Mouse (Mus musculus) embryonic facial prominence, embryonic 14.5 days (tissue): ENCODE results near the gene Gm21987. TPM values are rescaled to one million over a fixed set of nuclear protein-coding genes. Genes with fewer than 3 reads are reported as not detected.

Source experiments
- ATAC-seq: fragments of 200-750 bp; cut with Nextera tagmentation; 2 replicates; pipeline ENCODE4 v1.8.0; 2017; ENCODE audit warnings: low read depth, moderate number of reproducible peaks, moderate TSS enrichment
- DNase-seq: peaks from one replicate; pipeline ENCODE4 v3.0.0-alpha.2; 2015; ENCODE audit warnings: low spot score
- H3K27ac ChIP-seq: fragments of 300-500 bp; sonication (generic); replicated peaks from 2 replicates; pipeline ENCODE4 v1.5.1; 2014; ENCODE audit warnings: low read depth, mild to moderate bottlenecking, low read length, moderate library complexity
- H3K27me3 ChIP-seq: fragments of 300-500 bp; sonication (generic); replicated peaks from 2 replicates; pipeline ENCODE4 v1.6.1; 2014; ENCODE audit warnings: low read length; ENCODE audit not compliant: control insufficient read depth, insufficient read depth
- H3K36me3 ChIP-seq: fragments of 300-500 bp; sonication (generic); 2 replicates; pipeline ENCODE4 v1.6.1; 2014; ENCODE audit warnings: low read length, mixed read lengths; ENCODE audit not compliant: control insufficient read depth, insufficient read depth
- H3K4me1 ChIP-seq: fragments of 300-500 bp; sonication (generic); 2 replicates; pipeline ENCODE4 v1.6.1; 2014; ENCODE audit warnings: antibody characterized with exemption, low read length; ENCODE audit not compliant: control insufficient read depth, insufficient read depth
- H3K4me2 ChIP-seq: fragments of 300-500 bp; sonication (generic); 2 replicates; pipeline ENCODE4 v1.6.1; 2014; ENCODE audit warnings: low read depth, mild to moderate bottlenecking, low read length, moderate library complexity, mixed read lengths
- H3K4me3 ChIP-seq: fragments of 300-500 bp; sonication (generic); 2 replicates; pipeline ENCODE4 v1.5.1; 2014; ENCODE audit warnings: low read depth, mild to moderate bottlenecking, low read length
- H3K9ac ChIP-seq: fragments of 300-500 bp; sonication (generic); 2 replicates; pipeline ENCODE4 v1.6.1; 2014; ENCODE audit warnings: low read depth, mild to moderate bottlenecking, low read length, moderate library complexity, mixed read lengths
- H3K9me3 ChIP-seq: fragments of 300-500 bp; sonication (generic); 2 replicates; pipeline ENCODE4 v1.6.1; 2016; ENCODE audit warnings: low read length; ENCODE audit not compliant: control insufficient read depth
- WGBS: fragments of 180-500 bp; shearing (Covaris S2); extraction: QIAGEN DNeasy Blood & Tissue Kit; methylation state at CpG from one replicate; pipeline ENCODE4 v1.1.7; 2014; 5-methylcytosine and 5-hydroxymethylcytosine counted together
- polyA plus RNA-seq: library from polyadenylated mRNA; unstranded; fragments of >200 nt; fragmentation: Nextera tagmentation; extraction: Ambion mirVana; gene quantifications from 2 replicates; pipeline ENCODE4 v1.2.1, GENCODE M21; 2014

The Gm21987 gene
- polyA plus RNA-seq, 1 experiment from 2014 or later = not detected

DNA sequence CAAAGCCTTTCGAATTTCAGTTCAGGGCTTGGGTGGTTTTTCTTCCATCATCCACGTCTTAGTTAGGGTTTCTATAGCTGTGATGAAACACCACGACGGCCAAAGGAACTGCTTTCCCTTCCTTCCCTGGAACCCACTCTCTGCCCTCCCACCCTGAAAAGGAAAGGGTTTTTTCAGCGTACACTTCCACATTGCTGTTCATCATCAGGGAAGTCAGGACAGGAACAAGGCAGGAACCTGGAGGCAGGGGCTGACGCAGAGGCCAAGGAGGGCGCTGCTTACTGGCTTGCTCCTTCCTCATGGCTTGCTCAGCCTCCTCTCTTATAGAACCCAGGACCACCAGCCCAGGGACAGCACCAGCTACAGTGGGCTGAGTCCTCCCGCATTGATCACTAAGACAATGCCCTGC lies 30.0 kb downstream of the Gm21987 start:
- DNase-seq (no peak), ATAC-seq (0 out of 2 replicates have a peak, but pooled peaks have one; percentile 41)
- peak overlapping the region; percentile 28 for H3K4me3 ChIP-seq
- peaks cover 13% of the 10 kb centered on the region for H3K4me1 ChIP-seq
- 42% methylated on average over 8 of the region's 8 CpGs for WGBS
- no peaks in the 10 kb centered on the region for H3K9me3 ChIP-seq
- peak overlapping the region; percentile 77 for H3K27ac ChIP-seq
- H3K9ac ChIP-seq = peak overlapping the region; percentile 58
- H3K4me2 ChIP-seq = peak overlapping the region; percentile 56
- H3K36me3 ChIP-seq = no peaks in the 10 kb centered on the region
- H3K27me3 ChIP-seq = no peaks in the 10 kb centered on the region

GRCm38 (mm10) chr16:38377546-38377945 lies 30.7 kb downstream of the Gm21987 start:
- Histone ChIP-seq H3K27me3 (no peaks in the 10 kb centered on the region), H3K27ac (no peak overlapping the region), H3K9ac (no peak overlapping the region), H3K4me2 (no peak overlapping the region), H3K9me3 (no peaks in the 10 kb centered on the region), H3K36me3 (no peaks in the 10 kb centered on the region), H3K4me3 (no peak overlapping the region), H3K4me1 (peaks cover 13% of the 10 kb centered on the region)
- ATAC-seq (no peak), DNase-seq (no peak)
- WGBS = 81% methylated on average over 6 of the region's 6 CpGs

GRCm38 (mm10) chr16:38378591-38378990 lies 31.8 kb downstream of the Gm21987 start:
- Histone ChIP-seq H3K27me3 (no peaks in the 10 kb centered on the region), H3K9ac (no peak overlapping the region), H3K27ac (no peak overlapping the region), H3K4me3 (no peak overlapping the region), H3K36me3 (no peaks in the 10 kb centered on the region), H3K4me2 (no peak overlapping the region), H3K4me1 (peaks cover 13% of the 10 kb centered on the region), H3K9me3 (no peaks in the 10 kb centered on the region)
- ATAC-seq (no peak), DNase-seq (no peak)
- WGBS = 63% methylated on average over 6 of the region's 6 CpGs

- H3K4me3 ChIP-seq = no peak overlapping the region
- DNase-seq (no peak), ATAC-seq (no peak)
- H3K9ac ChIP-seq = no peak overlapping the region
- H3K27ac ChIP-seq = no peak overlapping the region
- no peaks in the 10 kb centered on the region for H3K27me3 ChIP-seq
- 22% methylated on average over 6 of the region's 6 CpGs for WGBS
- no peaks in the 10 kb centered on the region for H3K36me3 ChIP-seq
- H3K9me3 ChIP-seq = no peaks in the 10 kb centered on the region
- H3K4me1 ChIP-seq = peaks cover 13% of the 10 kb centered on the region
- H3K4me2 ChIP-seq = no peak overlapping the region
Observed at GRCm38 (mm10) chr16:38379088-38379487, 32.2 kb downstream of the Gm21987 start.

GRCm38 (mm10) chr16:38379493-38379892 lies 32.7 kb downstream of the Gm21987 start:
- H3K9ac ChIP-seq = no peak overlapping the region
- no peaks in the 10 kb centered on the region for H3K9me3 ChIP-seq
- no peaks in the 10 kb centered on the region for H3K36me3 ChIP-seq
- 51% methylated on average over 3 of the region's 3 CpGs for WGBS
- no peak overlapping the region for H3K4me2 ChIP-seq
- ATAC-seq = no peak
- H3K4me3 ChIP-seq = no peak overlapping the region
- DNase-seq = no peak
- H3K27ac ChIP-seq = no peak overlapping the region
- no peaks in the 10 kb centered on the region for H3K27me3 ChIP-seq
- peaks cover 13% of the 10 kb centered on the region for H3K4me1 ChIP-seq

DNA sequence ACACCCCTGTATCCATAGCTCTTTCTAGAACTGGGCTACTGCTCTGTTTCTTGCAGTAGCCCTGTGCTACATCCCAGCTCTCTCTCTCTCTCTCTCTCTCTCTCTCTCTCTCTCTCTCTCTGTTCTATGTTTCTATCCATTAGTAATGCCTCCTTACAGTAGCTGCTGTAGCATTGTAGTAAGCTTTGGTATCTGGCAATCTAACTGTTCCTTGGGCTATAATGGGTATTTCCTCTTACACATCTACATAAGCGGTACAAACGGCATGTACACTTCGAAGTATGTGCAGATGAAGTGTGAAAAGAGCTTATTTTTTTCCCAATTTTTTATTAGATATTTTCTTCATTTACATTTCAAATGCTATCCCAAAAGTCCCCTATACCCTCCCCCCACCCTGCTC lies 33.1 kb downstream of the Gm21987 start:
- Histone ChIP-seq H3K4me3 (no peak overlapping the region), H3K27ac (no peak overlapping the region), H3K4me1 (peaks cover 13% of the 10 kb centered on the region), H3K9ac (no peak overlapping the region), H3K9me3 (no peaks in the 10 kb centered on the region), H3K36me3 (no peaks in the 10 kb centered on the region), H3K27me3 (no peaks in the 10 kb centered on the region), H3K4me2 (no peak overlapping the region)
- DNase-seq (no peak), ATAC-seq (no peak)
- 93% methylated on average over 3 of the region's 3 CpGs for WGBS

GRCm38 (mm10) chr16:38383683-38384082 lies 36.8 kb downstream of the Gm21987 start:
- H3K4me1 ChIP-seq = no peaks in the 10 kb centered on the region
- no peak overlapping the region for H3K4me2 ChIP-seq
- no peak overlapping the region for H3K9ac ChIP-seq
- no peak for ATAC-seq
- DNase-seq = no peak
- H3K27me3 ChIP-seq = no peaks in the 10 kb centered on the region
- H3K36me3 ChIP-seq = no peaks in the 10 kb centered on the region
- H3K4me3 ChIP-seq = no peak overlapping the region
- no peak overlapping the region for H3K27ac ChIP-seq
- no peaks in the 10 kb centered on the region for H3K9me3 ChIP-seq
- WGBS = 84% methylated on average over 2 of the region's 2 CpGs

GRCm38 (mm10) chr16:38385184-38385634 lies 38.4 kb downstream of the Gm21987 start:
- Histone ChIP-seq H3K4me3 (no peak overlapping the region), H3K9ac (no peak overlapping the region), H3K36me3 (no peaks in the 10 kb centered on the region), H3K27ac (no peak overlapping the region), H3K9me3 (no peaks in the 10 kb centered on the region), H3K4me2 (no peak overlapping the region), H3K27me3 (no peaks in the 10 kb centered on the region), H3K4me1 (no peaks in the 10 kb centered on the region)
- 87% methylated on average over 6 of the region's 6 CpGs for WGBS
- ATAC-seq (no peak), DNase-seq (no peak)

GRCm38 (mm10) chr16:38385700-38386099 lies 38.9 kb downstream of the Gm21987 start:
- no peaks in the 10 kb centered on the region for H3K9me3 ChIP-seq
- no peak for ATAC-seq
- no peaks in the 10 kb centered on the region for H3K4me1 ChIP-seq
- no peak overlapping the region for H3K9ac ChIP-seq
- no peak overlapping the region for H3K4me3 ChIP-seq
- H3K4me2 ChIP-seq = no peak overlapping the region
- no peak for DNase-seq
- WGBS = 93% methylated on average over 4 of the region's 4 CpGs
- no peaks in the 10 kb centered on the region for H3K36me3 ChIP-seq
- H3K27me3 ChIP-seq = no peaks in the 10 kb centered on the region
- H3K27ac ChIP-seq = no peak overlapping the region
